Mouse (Mus musculus): ENCODE measurements at regions not wholly inside any gene's neighbourhood (a gene's known extent, or its start where the extent isn't known, plus 50 kb on each side); places are given as distances from the start of the nearest gene placed in this dataset.

GRCm38 (mm10) chr2:124975106-124975505, 92.8 kb upstream of the Slc24a5 start:
- no peak overlapping the region for H3K27ac ChIP-seq (ENCODE audit: insufficient read depth, low read depth, low read length, poor library complexity, severe bottlenecking)
- H3K36me3 ChIP-seq (ENCODE audit: control insufficient read depth, insufficient read depth, low read length, poor library complexity, severe bottlenecking) = no peaks in the 10 kb centered on the region
- DNase-seq (ENCODE audit: low read depth, low spot score) = no peak
- no peaks in the 10 kb centered on the region for H3K9me3 ChIP-seq (ENCODE audit: control insufficient read depth, insufficient read depth, low read depth, low read length)
- TF ChIP-seq ZC3H11A (IDR thresholded peaks at IDR 0.05; ENCODE audit: borderline replicate concordance, low read depth, low read length) = no peak
- H3K9ac ChIP-seq (ENCODE audit: insufficient read depth, low read depth, low read length, poor library complexity, severe bottlenecking) = no peak overlapping the region
- in situ Hi-C loops (cut with MboI; ENCODE audit: low sequenced_read_pairs in 2 of 2, unreplicated experiment in 2 of 2) = no loop called here
- no peak overlapping the region for H3K4me3 ChIP-seq (ENCODE audit: insufficient read depth in 1 of 2, low read depth in 1 of 2, low read length in 2 of 2, poor library complexity in 1 of 2, severe bottlenecking in 1 of 2)
- no peaks in the 10 kb centered on the region for H3K4me1 ChIP-seq (ENCODE audit: control insufficient read depth in 2 of 2, insufficient read depth in 2 of 2, low read length in 2 of 2, poor library complexity in 1 of 2)

GRCm38 (mm10) chr2:124990976-124991375, 76.9 kb upstream of the Slc24a5 start:
- in situ Hi-C loops (cut with MboI; ENCODE audit: low sequenced_read_pairs in 2 of 2, unreplicated experiment in 2 of 2) = no loop called here
- H3K4me3 ChIP-seq (ENCODE audit: insufficient read depth in 1 of 2, low read depth in 1 of 2, low read length in 2 of 2, poor library complexity in 1 of 2, severe bottlenecking in 1 of 2) = no peak overlapping the region

GRCm38 (mm10) chr2:125015007-125015406, 52.9 kb upstream of the Slc24a5 start:
- in situ Hi-C loops (cut with MboI; ENCODE audit: low sequenced_read_pairs in 2 of 2, unreplicated experiment in 2 of 2) = no loop called here
- no peaks in the 10 kb centered on the region for H3K36me3 ChIP-seq (ENCODE audit: control insufficient read depth, insufficient read depth, low read length, poor library complexity, severe bottlenecking)
- no peaks in the 10 kb centered on the region for H3K9me3 ChIP-seq (ENCODE audit: control insufficient read depth, insufficient read depth, low read depth, low read length)

More at GRCm38 (mm10) chr2:124990976-124991375, 76.9 kb upstream of the Slc24a5 start:
- Histone ChIP-seq H3K4me1 (ENCODE audit: control insufficient read depth in 2 of 2, insufficient read depth in 2 of 2, low read length in 2 of 2, poor library complexity in 1 of 2) (no peaks in the 10 kb centered on the region), H3K9me3 (ENCODE audit: control insufficient read depth, insufficient read depth, low read depth, low read length) (no peaks in the 10 kb centered on the region), H3K9ac (ENCODE audit: insufficient read depth, low read depth, low read length, poor library complexity, severe bottlenecking) (no peak overlapping the region), H3K36me3 (ENCODE audit: control insufficient read depth, insufficient read depth, low read length, poor library complexity, severe bottlenecking) (no peaks in the 10 kb centered on the region), H3K27ac (ENCODE audit: insufficient read depth, low read depth, low read length, poor library complexity, severe bottlenecking) (no peak overlapping the region)
- no peak for DNase-seq (ENCODE audit: low read depth, low spot score)
- no peak for TF ChIP-seq ZNF384 (IDR thresholded peaks at IDR 0.05; ENCODE audit: low read depth, low read length)
- TF ChIP-seq ZC3H11A (IDR thresholded peaks at IDR 0.05; ENCODE audit: borderline replicate concordance, low read depth, low read length) = no peak
- no peak for TF ChIP-seq HCFC1 (IDR thresholded peaks at IDR 0.05; ENCODE audit: borderline replicate concordance, insufficient read depth, low read length)
- no peak for TF ChIP-seq MAFK (IDR thresholded peaks at IDR 0.05; ENCODE audit: insufficient read depth, low read depth, low read length)
- no peak for TF ChIP-seq CHD2 (IDR thresholded peaks at IDR 0.05; ENCODE audit: low read depth, low read length)

GRCm38 (mm10) chr2:125016946-125017345, 51.0 kb upstream of the Slc24a5 start:
- no peak overlapping the region for H3K4me3 ChIP-seq (ENCODE audit: insufficient read depth in 1 of 2, low read depth in 1 of 2, low read length in 2 of 2, poor library complexity in 1 of 2, severe bottlenecking in 1 of 2)
- no peaks in the 10 kb centered on the region for H3K4me1 ChIP-seq (ENCODE audit: control insufficient read depth in 2 of 2, insufficient read depth in 2 of 2, low read length in 2 of 2, poor library complexity in 1 of 2)
- H3K36me3 ChIP-seq (ENCODE audit: control insufficient read depth, insufficient read depth, low read length, poor library complexity, severe bottlenecking) = no peaks in the 10 kb centered on the region

More at GRCm38 (mm10) chr2:125015007-125015406, 52.9 kb upstream of the Slc24a5 start:
- Histone ChIP-seq H3K27ac (ENCODE audit: insufficient read depth, low read depth, low read length, poor library complexity, severe bottlenecking) (no peak overlapping the region), H3K4me3 (ENCODE audit: insufficient read depth in 1 of 2, low read depth in 1 of 2, low read length in 2 of 2, poor library complexity in 1 of 2, severe bottlenecking in 1 of 2) (no peak overlapping the region), H3K9ac (ENCODE audit: insufficient read depth, low read depth, low read length, poor library complexity, severe bottlenecking) (no peak overlapping the region), H3K4me1 (ENCODE audit: control insufficient read depth in 2 of 2, insufficient read depth in 2 of 2, low read length in 2 of 2, poor library complexity in 1 of 2) (no peaks in the 10 kb centered on the region)
- TF ChIP-seq ZNF384 (IDR thresholded peaks at IDR 0.05; ENCODE audit: low read depth, low read length) = no peak
- no peak for DNase-seq (ENCODE audit: low read depth, low spot score)

More at GRCm38 (mm10) chr2:125016946-125017345, 51.0 kb upstream of the Slc24a5 start:
- H3K9me3 ChIP-seq (ENCODE audit: control insufficient read depth, insufficient read depth, low read depth, low read length) = no peaks in the 10 kb centered on the region
- TF ChIP-seq MAFK (IDR thresholded peaks at IDR 0.05; ENCODE audit: insufficient read depth, low read depth, low read length) = no peak
- no peak for TF ChIP-seq CHD2 (IDR thresholded peaks at IDR 0.05; ENCODE audit: low read depth, low read length)
- no peak for TF ChIP-seq HCFC1 (IDR thresholded peaks at IDR 0.05; ENCODE audit: borderline replicate concordance, insufficient read depth, low read length)
- TF ChIP-seq ZC3H11A (IDR thresholded peaks at IDR 0.05; ENCODE audit: borderline replicate concordance, low read depth, low read length) = no peak
- TF ChIP-seq ZNF384 (IDR thresholded peaks at IDR 0.05; ENCODE audit: low read depth, low read length) = no peak
- in situ Hi-C loops (cut with MboI; ENCODE audit: low sequenced_read_pairs in 2 of 2, unreplicated experiment in 2 of 2) = no loop called here
- no peak overlapping the region for H3K9ac ChIP-seq (ENCODE audit: insufficient read depth, low read depth, low read length, poor library complexity, severe bottlenecking)
- H3K27ac ChIP-seq (ENCODE audit: insufficient read depth, low read depth, low read length, poor library complexity, severe bottlenecking) = no peak overlapping the region
- DNase-seq (ENCODE audit: low read depth, low spot score) = no peak

Measured in ES-E14 (cell line).